Mouse (Mus musculus): ENCODE data around the gene Plekhg6. TPM values are rescaled to one million over a fixed set of nuclear protein-coding genes. Genes with fewer than 3 reads are reported as not detected.

Gene Plekhg6
- polyA plus RNA-seq, 1 experiment from 2014 or later: 0.08 TPM

DNA sequence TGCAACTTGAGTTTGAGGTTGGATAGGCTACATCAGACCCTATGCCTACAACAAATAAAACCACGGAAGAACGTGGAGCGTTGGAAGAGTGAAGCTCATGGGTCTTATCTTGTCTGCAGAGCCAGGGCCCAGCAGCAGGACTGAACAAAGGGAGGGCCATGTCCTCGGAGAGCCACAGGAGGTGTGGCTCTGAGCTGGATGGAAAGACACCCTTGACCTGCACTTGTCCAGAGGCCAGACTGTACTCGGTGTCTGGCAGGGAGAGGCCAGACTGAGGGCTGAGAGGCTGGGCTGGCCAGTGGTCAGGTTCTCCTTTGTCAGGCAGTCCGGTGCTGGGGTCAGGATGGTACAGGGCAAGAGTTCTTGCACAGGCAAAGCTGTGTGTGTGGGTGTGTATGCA, 55.3 kb downstream of the Plekhg6 start:
- no peak overlapping the region for H3K4me3 ChIP-seq (ENCODE audit: low read depth, low read length)
- no peak overlapping the region for H3K27ac ChIP-seq (replicated peaks; ENCODE audit: low read depth, low read length)
- peaks cover 22% of the 10 kb centered on the region for H3K27me3 ChIP-seq (ENCODE audit: control insufficient read depth, insufficient read depth, low read length)
- no peaks in the 10 kb centered on the region for H3K9me3 ChIP-seq (replicated peaks; ENCODE audit: control insufficient read depth, low read length)
- ATAC-seq (replicated peaks; ENCODE audit: insufficient number of reproducible peaks, low FRiP score, low TSS enrichment, low read depth) (no peak), DNase-seq (ENCODE audit: low spot score) (no peak)
- 67% methylated on average over 6 of the region's 6 CpGs for WGBS
- H3K9ac ChIP-seq (replicated peaks; ENCODE audit: low read length): no peak overlapping the region
- no peaks in the 10 kb centered on the region for H3K36me3 ChIP-seq (replicated peaks; ENCODE audit: control insufficient read depth, insufficient read depth, low read depth, low read length)
- no peaks in the 10 kb centered on the region; the same call in 1 of the 2 replicates for H3K4me1 ChIP-seq (ENCODE audit: control insufficient read depth, insufficient read depth, low read length)
- no peak overlapping the region for H3K4me2 ChIP-seq (ENCODE audit: low read depth, low read length)

DNA sequence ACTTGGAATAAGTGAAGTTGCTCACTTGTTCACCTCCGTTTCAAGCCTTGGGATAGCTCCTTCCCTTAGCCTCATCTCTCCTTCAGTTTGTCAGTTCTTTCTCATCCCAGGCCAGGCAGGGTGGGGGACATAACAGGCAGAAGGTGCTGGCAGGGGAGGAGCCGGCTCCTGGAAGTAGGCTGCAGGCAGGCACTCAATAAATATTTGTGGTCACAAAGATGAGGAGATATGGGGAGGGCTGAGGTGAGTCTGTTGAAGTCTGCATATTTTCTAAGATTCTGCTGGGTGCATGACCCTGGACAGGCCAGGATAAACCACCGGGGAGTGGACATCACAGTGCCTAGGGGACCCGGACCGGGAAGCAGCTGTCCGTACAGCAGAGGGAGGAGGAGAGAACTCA, 57.0 kb downstream of the Plekhg6 start:
- no peaks in the 10 kb centered on the region for H3K36me3 ChIP-seq (replicated peaks; ENCODE audit: control insufficient read depth, insufficient read depth, low read depth, low read length)
- 62% methylated on average over 6 of the region's 6 CpGs for WGBS
- H3K4me2 ChIP-seq (ENCODE audit: low read depth, low read length): no peak overlapping the region
- no peaks in the 10 kb centered on the region; the same call in 1 of the 2 replicates for H3K4me1 ChIP-seq (ENCODE audit: control insufficient read depth, insufficient read depth, low read length)
- no peak for DNase-seq (ENCODE audit: low spot score)
- no peak for ATAC-seq (replicated peaks; ENCODE audit: insufficient number of reproducible peaks, low FRiP score, low TSS enrichment, low read depth)
- H3K9ac ChIP-seq (replicated peaks; ENCODE audit: low read length): no peak overlapping the region
- H3K9me3 ChIP-seq (replicated peaks; ENCODE audit: control insufficient read depth, low read length): no peaks in the 10 kb centered on the region
- H3K27ac ChIP-seq (replicated peaks; ENCODE audit: low read depth, low read length): no peak overlapping the region
- peaks cover 25% of the 10 kb centered on the region for H3K27me3 ChIP-seq (ENCODE audit: control insufficient read depth, insufficient read depth, low read length)
- no peak overlapping the region for H3K4me3 ChIP-seq (ENCODE audit: low read depth, low read length)

DNA sequence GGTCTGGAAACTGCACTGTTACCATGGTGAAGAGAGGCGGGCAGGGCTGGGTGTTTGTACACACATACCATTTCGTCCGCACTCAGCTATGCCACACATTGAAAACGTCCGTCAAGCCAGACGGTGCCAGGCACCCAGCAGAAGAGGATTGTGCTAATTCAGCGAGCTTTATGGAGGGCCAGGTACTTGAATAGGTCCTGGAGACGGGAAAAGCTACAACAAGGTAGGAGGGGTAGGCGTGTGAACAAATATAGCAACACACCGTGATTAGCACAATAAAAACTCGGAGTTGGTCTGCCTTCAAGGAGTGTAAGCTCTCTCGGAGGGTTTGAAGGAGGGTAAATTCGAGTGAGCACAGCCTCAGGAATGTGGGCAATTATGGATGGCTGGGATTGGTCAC, 57.8 kb downstream of the Plekhg6 start:
- no peak overlapping the region for H3K27ac ChIP-seq (replicated peaks; ENCODE audit: low read depth, low read length)
- H3K4me1 ChIP-seq (ENCODE audit: control insufficient read depth, insufficient read depth, low read length): no peaks in the 10 kb centered on the region; the same call in 1 of the 2 replicates
- H3K4me3 ChIP-seq (ENCODE audit: low read depth, low read length): no peak overlapping the region
- 63% methylated on average over 13 of the region's 13 CpGs for whole genome bisulfite sequencing
- no peak overlapping the region for H3K4me2 ChIP-seq (ENCODE audit: low read depth, low read length)
- H3K27me3 ChIP-seq (ENCODE audit: control insufficient read depth, insufficient read depth, low read length): peaks cover 25% of the 10 kb centered on the region
- no peaks in the 10 kb centered on the region for H3K9me3 ChIP-seq (replicated peaks; ENCODE audit: control insufficient read depth, low read length)
- ATAC-seq (replicated peaks; ENCODE audit: insufficient number of reproducible peaks, low FRiP score, low TSS enrichment, low read depth) (no peak), DNase-seq (ENCODE audit: low spot score) (no peak)
- no peaks in the 10 kb centered on the region for H3K36me3 ChIP-seq (replicated peaks; ENCODE audit: control insufficient read depth, insufficient read depth, low read depth, low read length)
- no peak overlapping the region for H3K9ac ChIP-seq (replicated peaks; ENCODE audit: low read length)

DNA sequence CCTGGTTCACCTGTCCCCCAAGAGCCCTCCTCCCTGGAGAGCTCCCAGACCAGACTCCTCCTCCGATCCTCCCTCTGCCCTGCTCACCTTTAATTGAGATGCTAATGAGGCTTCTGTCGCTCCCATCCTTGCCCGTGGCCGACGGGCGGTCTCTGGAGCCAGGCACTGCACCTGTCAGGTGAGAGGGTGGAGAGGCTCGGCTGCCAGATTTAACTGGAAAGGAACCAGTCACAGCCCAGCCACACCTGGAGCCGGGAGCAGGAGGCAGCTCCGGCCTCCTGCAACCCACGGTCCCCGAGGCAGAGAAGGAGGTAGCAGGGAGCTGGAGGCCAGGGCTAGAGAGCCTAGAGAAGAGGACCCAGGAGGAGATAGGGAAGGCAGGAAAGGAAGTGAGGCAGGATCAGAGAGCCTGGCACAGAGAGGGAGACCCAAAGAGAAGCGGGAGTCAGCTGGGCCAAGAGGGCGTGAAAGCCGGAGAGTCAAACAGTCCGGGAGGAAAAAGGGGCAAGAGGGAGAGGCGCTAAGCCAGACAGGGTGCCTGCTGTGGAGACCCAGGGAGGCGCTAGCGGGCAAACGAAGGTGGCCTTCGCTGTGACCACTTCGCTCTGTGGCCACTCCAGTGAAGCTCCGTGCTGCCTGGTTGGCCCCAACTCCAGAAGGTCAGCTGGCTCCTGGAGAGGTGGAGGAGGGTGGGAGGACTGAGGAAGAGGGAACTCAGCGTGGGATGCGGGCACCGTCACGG, 59.3 kb downstream of the Plekhg6 start:
- Histone ChIP-seq H3K4me1 (ENCODE audit: control insufficient read depth, insufficient read depth, low read length) (no peaks in the 10 kb centered on the region; the same call in 1 of the 2 replicates), H3K4me2 (ENCODE audit: low read depth, low read length) (no peak overlapping the region), H3K36me3 (replicated peaks; ENCODE audit: control insufficient read depth, insufficient read depth, low read depth, low read length) (no peaks in the 10 kb centered on the region), H3K9ac (replicated peaks; ENCODE audit: low read length) (no peak overlapping the region), H3K4me3 (ENCODE audit: low read depth, low read length) (no peak overlapping the region), H3K9me3 (replicated peaks; ENCODE audit: control insufficient read depth, low read length) (no peaks in the 10 kb centered on the region), H3K27ac (replicated peaks; ENCODE audit: low read depth, low read length) (no peak overlapping the region), H3K27me3 (ENCODE audit: control insufficient read depth, insufficient read depth, low read length) (peaks cover 25% of the 10 kb centered on the region)
- DNase-seq (ENCODE audit: low spot score) (no peak), ATAC-seq (replicated peaks; ENCODE audit: insufficient number of reproducible peaks, low FRiP score, low TSS enrichment, low read depth) (no peak)
- WGBS: 4% methylated on average over 26 of the region's 26 CpGs

DNA sequence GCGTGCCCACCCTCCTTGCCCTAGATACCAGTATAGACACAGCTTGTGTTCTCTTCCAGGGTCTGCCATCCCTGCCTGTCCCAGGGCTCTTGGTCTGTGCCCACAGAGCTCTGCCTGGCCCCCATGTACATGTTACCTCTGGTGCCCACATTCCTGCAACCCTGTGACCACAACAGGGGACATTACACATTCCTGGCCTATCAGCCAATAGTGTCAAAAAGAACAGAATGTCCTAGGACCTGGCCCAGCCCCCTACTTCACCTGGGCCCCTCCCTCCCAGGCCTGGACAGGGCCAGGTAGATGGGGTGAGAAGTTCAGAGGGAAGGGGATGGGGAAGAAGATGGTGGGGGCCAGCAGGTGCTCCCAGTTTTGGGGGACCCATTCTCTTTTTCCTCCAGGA, 60.3 kb downstream of the Plekhg6 start, which contains the start of gene Scnn1a:
Gene Scnn1a, plus strand, starts transcription at position 337 of the 400 bp plus-strand sequence.
- H3K4me3 ChIP-seq (ENCODE audit: low read depth, low read length): no peak within 1 kb of the TSS
- H3K9ac ChIP-seq (replicated peaks; ENCODE audit: low read length): no peak within 1 kb of the TSS
- no peak for DNase-seq (ENCODE audit: low spot score)
- peaks cover 25% of the 10 kb centered on the region for H3K27me3 ChIP-seq (ENCODE audit: control insufficient read depth, insufficient read depth, low read length)
- no peaks in the 10 kb centered on the region; the same call in 1 of the 2 replicates for H3K4me1 ChIP-seq (ENCODE audit: control insufficient read depth, insufficient read depth, low read length)
- ATAC-seq (replicated peaks; ENCODE audit: insufficient number of reproducible peaks, low FRiP score, low TSS enrichment, low read depth): no peak
- no peaks in the 10 kb centered on the region for H3K36me3 ChIP-seq (replicated peaks; ENCODE audit: control insufficient read depth, insufficient read depth, low read depth, low read length)
- no peak within 1 kb of the TSS for H3K4me2 ChIP-seq (ENCODE audit: low read depth, low read length)
- 88% methylated on average over 1 of the region's 1 CpGs for WGBS
- no peaks in the 10 kb centered on the region for H3K9me3 ChIP-seq (replicated peaks; ENCODE audit: control insufficient read depth, low read length)
- H3K27ac ChIP-seq (replicated peaks; ENCODE audit: low read depth, low read length): no peak within 1 kb of the TSS

DNA sequence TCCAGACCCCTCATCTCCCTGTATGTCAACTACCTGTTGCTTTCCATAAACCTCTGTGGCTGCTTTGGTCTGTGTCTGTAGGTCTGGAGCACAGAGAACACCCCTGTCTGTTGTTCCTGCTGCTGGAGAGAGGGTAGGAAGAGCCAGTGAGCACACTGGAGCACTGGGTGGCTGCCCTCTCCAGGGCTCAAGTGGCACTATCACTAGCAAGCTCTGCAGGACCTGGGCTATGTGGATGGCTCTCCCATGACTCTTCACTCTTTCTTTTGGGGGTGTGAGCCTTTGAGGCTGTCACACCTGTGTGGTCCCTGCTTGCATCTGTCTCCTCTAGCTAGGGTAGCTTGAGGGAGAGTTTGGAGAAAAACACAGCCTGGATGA, 60.7 kb downstream of the Plekhg6 start:
- ATAC-seq (replicated peaks; ENCODE audit: insufficient number of reproducible peaks, low FRiP score, low TSS enrichment, low read depth): no peak
- H3K36me3 ChIP-seq (replicated peaks; ENCODE audit: control insufficient read depth, insufficient read depth, low read depth, low read length): no peaks in the 10 kb centered on the region
- H3K9ac ChIP-seq (replicated peaks; ENCODE audit: low read length): no peak overlapping the region
- no peak overlapping the region for H3K4me2 ChIP-seq (ENCODE audit: low read depth, low read length)
- H3K4me1 ChIP-seq (ENCODE audit: control insufficient read depth, insufficient read depth, low read length): no peaks in the 10 kb centered on the region; the same call in 1 of the 2 replicates
- H3K27ac ChIP-seq (replicated peaks; ENCODE audit: low read depth, low read length): no peak overlapping the region
- no peaks in the 10 kb centered on the region for H3K9me3 ChIP-seq (replicated peaks; ENCODE audit: control insufficient read depth, low read length)
- no peak overlapping the region for H3K4me3 ChIP-seq (ENCODE audit: low read depth, low read length)
- H3K27me3 ChIP-seq (ENCODE audit: control insufficient read depth, insufficient read depth, low read length): peaks cover 25% of the 10 kb centered on the region
- no peak for DNase-seq (ENCODE audit: low spot score)

DNA sequence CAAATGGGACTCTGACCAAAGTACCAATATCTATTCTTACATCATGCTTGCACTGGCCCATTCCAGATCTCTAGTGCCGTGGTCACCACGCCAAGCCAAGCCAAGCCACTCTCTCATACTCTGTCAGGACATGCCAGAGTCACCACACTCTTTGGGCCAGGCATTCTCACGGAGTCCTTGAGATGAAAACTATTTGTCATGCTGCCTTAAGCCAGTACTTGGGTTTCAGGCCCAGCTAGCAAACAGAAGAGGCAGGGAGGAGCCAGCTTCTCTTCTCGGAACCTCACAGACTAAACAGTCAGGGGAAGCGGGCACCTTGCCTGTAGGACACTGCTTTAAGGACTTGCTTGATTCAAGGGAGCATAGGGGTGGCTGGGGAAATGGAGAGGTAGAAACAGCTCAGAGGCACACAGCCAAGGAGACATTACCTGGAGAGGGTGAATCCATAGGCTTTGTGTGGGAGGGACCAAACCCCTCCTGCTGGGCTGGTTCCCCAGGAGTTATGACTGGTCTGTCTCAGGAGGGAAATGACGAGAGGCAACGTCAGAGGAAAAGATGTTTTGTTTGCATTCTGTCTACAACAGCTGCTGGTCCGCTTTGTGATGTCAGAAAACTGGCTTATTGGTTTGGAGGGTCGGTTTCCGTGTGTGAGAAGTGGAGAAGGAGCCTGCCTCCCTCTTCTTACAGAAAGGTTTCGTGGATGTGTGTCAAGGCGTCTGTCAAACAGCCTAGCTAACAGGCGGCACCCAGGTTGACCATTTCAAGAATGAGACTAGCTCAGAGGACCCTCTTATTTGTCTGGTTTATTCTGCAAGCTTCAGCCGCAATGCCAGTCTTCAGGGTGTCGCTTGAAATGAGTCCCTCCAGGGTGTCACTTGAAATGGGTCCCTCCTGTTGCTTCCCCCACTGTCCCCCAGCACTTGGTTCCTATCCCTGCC, 61.3 kb downstream of the Plekhg6 start:
- Histone ChIP-seq H3K27me3 (ENCODE audit: control insufficient read depth, insufficient read depth, low read length) (peaks cover 25% of the 10 kb centered on the region), H3K27ac (replicated peaks; ENCODE audit: low read depth, low read length) (no peak overlapping the region), H3K36me3 (replicated peaks; ENCODE audit: control insufficient read depth, insufficient read depth, low read depth, low read length) (no peaks in the 10 kb centered on the region), H3K9me3 (replicated peaks; ENCODE audit: control insufficient read depth, low read length) (no peaks in the 10 kb centered on the region), H3K9ac (replicated peaks; ENCODE audit: low read length) (no peak overlapping the region), H3K4me1 (ENCODE audit: control insufficient read depth, insufficient read depth, low read length) (no peaks in the 10 kb centered on the region; the same call in 1 of the 2 replicates), H3K4me3 (ENCODE audit: low read depth, low read length) (no peak overlapping the region), H3K4me2 (ENCODE audit: low read depth, low read length) (no peak overlapping the region)
- ATAC-seq (replicated peaks; ENCODE audit: insufficient number of reproducible peaks, low FRiP score, low TSS enrichment, low read depth) (no peak), DNase-seq (ENCODE audit: low spot score) (no peak)
- 67% methylated on average over 15 of the region's 15 CpGs for WGBS

DNA sequence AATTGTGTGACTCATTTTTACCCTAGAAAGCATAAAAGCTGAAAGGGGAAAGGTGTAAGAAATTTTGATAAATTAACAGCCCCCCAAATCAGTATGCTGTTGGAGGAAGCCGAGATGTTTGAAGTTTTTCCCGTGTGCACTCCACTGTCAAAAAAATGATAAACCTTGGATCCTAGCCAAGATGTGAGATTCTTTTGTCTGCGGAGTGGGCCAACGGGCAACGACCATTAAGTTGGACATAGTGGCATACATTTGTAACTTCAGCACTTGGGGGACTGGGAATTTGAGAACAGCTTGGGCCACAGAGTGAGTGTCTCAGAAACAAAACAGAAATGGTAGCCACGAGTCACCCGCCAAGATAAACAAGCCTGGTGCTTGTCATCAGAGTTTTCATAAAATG, 63.5 kb downstream of the Plekhg6 start:
- Histone ChIP-seq H3K9ac (replicated peaks; ENCODE audit: low read length) (no peak overlapping the region), H3K4me3 (ENCODE audit: low read depth, low read length) (no peak overlapping the region), H3K27ac (replicated peaks; ENCODE audit: low read depth, low read length) (no peak overlapping the region), H3K36me3 (replicated peaks; ENCODE audit: control insufficient read depth, insufficient read depth, low read depth, low read length) (no peaks in the 10 kb centered on the region), H3K4me1 (ENCODE audit: control insufficient read depth, insufficient read depth, low read length) (peaks cover 4% of the 10 kb centered on the region; the same call in 1 of the 2 replicates), H3K9me3 (replicated peaks; ENCODE audit: control insufficient read depth, low read length) (no peaks in the 10 kb centered on the region), H3K4me2 (ENCODE audit: low read depth, low read length) (no peak overlapping the region), H3K27me3 (ENCODE audit: control insufficient read depth, insufficient read depth, low read length) (peaks cover 19% of the 10 kb centered on the region)
- 71% methylated on average over 7 of the region's 7 CpGs for WGBS
- no peak for ATAC-seq (replicated peaks; ENCODE audit: insufficient number of reproducible peaks, low FRiP score, low TSS enrichment, low read depth)
- DNase-seq (ENCODE audit: low spot score): no peak
